Mouse (Mus musculus): ENCODE measurements at regions not wholly inside any gene's neighbourhood (a gene's known extent, or its start where the extent isn't known, plus 50 kb on each side); places are given as distances from the start of the nearest gene placed in this dataset.

- DNase-seq (ENCODE audit: low spot score), result no peak
Measured at GRCm38 (mm10) chr2:179238166-179238565, 204.1 kb upstream of the Cdh4 start.

DNA sequence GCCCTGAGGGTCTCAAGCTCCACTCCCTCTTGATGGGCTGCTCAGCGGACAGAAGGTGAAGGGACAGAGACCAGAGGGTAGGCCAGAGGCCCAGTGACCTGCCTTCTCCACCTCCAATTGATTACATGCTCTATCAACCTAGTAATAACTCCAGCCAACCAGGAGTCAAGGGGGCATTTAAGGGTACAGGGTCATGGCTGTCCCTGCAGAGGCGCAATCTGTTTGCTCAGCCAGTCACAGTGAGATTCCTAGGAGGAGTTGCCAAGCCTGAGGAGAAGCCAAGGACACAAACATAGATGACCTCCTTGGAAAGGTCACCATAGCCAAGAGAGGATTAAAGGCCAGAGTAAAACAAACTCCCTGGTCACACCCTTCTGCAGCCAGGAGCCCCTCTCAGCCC is 181.3 kb upstream of the Cdh4 start:
- no peak for DNase-seq (ENCODE audit: low spot score)

GRCm38 (mm10) chr2:179263888-179264287 is 178.3 kb upstream of the Cdh4 start:
- no peak for DNase-seq (ENCODE audit: low spot score)

DNA sequence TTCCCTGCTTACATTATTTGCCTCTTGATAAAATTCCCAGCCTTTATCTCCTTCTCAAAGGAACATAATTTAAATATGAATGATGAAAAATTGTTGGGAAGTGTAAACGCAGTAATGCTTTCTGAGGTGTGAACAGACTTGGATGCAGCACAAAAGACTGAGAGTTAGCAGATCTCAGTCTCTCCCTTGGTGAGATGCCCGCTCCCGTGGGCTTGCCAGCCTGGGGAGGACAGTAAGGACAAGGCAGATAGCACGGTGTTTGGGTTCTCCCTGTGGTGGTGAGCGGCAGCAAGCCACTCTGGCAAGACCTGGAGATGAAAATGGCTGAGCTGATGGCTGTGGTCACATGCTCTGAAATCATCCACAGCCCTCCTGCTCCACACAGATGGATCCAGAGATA is 176.8 kb upstream of the Cdh4 start:
- no peak for DNase-seq (ENCODE audit: low spot score)

DNA sequence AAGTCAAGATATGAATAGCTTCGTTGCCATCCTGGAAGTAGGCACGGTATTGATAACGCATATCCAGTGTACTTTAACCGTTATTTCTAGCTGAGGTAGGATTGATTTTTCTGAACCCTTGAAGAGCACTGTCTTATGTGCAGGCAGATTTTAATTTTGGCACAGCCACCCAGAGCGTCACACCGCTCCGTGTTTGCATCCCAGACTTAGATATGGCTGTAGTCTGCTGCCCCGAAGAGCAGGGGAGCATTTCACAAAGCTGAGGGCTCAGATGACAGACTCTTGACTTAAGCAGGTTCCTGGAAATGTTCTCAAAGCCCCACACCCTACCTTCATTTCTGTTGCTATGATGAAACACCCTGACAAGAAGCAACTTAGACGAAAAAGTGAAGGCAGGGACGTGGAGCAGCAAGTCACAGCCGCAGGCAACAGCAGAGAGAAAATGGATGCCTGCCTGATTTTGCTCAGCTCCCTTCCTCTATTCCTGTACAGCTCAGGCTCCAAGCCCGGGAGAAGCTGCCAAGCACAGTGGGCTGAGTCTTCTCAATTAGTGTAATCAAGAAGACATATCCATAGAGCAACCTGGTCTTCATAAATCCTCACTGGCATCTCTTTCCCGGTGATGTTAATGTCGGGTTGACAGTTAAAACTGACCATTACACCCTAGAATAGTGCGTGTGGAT is 164.9 kb upstream of the Cdh4 start:
- no peak for DNase-seq (ENCODE audit: low spot score)

GRCm38 (mm10) chr2:179277887-179278282 is 164.3 kb upstream of the Cdh4 start:
- no peak for DNase-seq (ENCODE audit: low spot score)

DNA sequence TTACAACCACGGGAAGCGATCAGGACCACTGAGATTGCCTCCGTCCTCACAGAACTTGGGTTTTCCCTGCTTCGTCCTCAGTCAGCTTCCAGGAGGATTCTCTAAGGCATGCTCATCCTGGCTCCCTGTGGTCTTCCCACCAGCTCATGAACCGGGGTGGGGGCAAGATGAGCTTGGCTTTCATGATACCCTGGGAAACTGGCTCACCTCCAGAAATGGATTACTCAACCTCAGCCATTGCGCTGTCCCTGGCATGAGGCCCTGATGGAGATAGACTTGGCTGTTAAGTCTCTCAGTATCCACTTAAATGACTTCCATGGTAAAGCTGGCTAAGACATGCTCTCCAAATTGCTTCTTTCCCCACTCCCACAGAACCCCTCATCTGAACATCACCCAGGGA is 160.0 kb upstream of the Cdh4 start:
- DNase-seq (ENCODE audit: low spot score), result no peak

GRCm38 (mm10) chr2:179290394-179290793 is 151.8 kb upstream of the Cdh4 start:
- DNase-seq (ENCODE audit: low spot score), result no peak

DNA sequence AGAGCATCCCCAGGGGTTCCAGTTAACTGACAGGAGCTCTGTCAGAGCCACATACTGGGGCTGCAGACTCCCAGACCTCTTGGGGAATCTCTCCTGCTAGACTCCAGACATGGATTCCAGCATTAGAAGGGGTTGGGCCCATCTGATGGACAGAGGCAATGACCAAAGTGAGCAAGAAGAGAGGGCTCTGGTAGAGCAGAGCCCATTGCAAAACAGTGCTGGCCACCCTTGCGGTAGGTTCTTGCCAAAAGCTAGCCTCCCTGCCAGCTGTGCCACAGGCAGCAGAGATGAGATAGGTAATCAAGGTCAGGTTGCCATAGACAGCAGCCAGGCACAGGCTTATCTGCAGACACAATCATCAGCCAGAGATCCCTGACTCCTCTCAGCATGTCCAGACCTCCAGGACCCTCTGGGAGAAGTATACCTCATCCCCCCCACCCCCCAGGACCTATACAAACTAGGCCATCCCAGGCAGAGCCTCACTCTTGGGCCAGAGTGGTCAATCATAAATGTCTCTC is 151.1 kb upstream of the Cdh4 start:
- DNase-seq (ENCODE audit: low spot score), result no peak

DNA sequence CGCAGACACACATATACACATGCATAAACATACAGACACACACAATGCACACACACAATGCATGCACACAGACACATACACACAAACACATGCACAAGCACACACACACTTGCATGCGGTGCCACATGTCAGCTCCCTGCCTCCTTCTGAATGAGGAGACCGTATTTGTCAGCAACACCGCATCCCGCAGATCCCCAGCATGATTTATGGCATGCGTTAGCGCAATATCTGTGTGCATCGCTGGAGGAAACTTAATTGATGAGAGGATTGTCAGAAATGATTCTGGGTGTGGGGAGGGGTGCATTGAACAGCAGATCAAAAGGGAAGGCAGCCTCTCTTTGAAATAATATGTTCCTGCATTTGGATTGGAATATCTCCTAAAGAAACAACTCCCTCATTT is 150.3 kb upstream of the Cdh4 start:
- DNase-seq (ENCODE audit: low spot score), result no peak

GRCm38 (mm10) chr2:179292566-179292965 is 149.7 kb upstream of the Cdh4 start:
- no peak for DNase-seq (ENCODE audit: low spot score)

GRCm38 (mm10) chr2:179293114-179293513 is 149.1 kb upstream of the Cdh4 start:
- DNase-seq (ENCODE audit: low spot score), result no peak

- DNase-seq (ENCODE audit: low spot score), result no peak
Measured at GRCm38 (mm10) chr2:179297057-179297456, 145.2 kb upstream of the Cdh4 start.

GRCm38 (mm10) chr2:179303765-179304164 is 138.5 kb upstream of the Cdh4 start:
- no peak for DNase-seq (ENCODE audit: low spot score)

DNA sequence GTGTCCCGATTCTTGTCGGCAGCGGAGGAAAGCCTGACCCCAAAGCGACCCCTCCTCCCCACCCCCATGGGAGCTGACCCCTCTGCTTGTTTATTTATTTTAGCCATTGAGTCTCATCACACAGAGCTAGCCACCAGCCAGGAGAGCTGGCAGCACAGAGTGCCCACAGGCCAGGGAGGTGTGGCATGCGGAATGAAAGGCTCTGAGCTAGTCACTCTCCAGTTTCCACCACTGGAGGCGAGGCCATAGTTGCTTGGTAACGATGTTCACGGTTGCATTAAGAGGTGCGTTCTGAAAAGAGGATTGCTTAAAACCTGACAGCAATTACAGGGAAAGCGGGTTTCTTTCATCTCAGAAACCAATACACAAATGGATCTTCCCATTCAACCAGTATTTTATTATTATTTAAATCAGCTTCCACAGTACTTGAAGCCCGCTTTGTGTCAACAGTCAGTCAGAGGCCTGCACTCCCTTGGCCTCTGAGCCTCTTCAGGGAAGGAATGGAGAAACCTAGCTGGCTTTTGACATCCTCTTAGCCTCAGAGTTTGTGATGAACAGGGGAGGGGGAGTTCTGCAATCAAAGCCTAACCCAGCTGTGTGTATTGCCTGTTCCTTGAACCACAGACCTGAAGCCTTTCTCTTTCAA is 134.8 kb upstream of the Cdh4 start:
- DNase-seq (ENCODE audit: low spot score), result no peak

DNA sequence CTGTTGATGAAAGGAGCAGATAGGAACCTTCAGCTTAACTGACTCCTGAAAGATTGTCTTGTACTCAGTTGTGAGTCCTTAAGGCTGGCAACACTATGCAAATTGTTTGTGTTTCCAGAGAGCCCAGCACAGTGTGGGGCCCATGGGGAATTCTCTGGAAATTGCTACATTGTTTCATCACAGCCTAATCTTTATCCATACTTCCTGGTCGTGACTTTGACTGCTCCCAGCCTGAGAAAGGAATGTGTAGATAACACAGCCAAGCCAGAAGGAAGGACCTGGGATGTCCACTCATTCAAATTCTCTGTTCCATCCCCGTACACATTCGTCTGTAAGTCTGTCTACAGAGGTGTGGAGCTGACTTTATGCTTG is 134.3 kb upstream of the Cdh4 start:
- DNase-seq (ENCODE audit: low spot score), result no peak

GRCm38 (mm10) chr2:179318046-179318445 is 124.2 kb upstream of the Cdh4 start:
- DNase-seq (ENCODE audit: low spot score), result no peak

DNA sequence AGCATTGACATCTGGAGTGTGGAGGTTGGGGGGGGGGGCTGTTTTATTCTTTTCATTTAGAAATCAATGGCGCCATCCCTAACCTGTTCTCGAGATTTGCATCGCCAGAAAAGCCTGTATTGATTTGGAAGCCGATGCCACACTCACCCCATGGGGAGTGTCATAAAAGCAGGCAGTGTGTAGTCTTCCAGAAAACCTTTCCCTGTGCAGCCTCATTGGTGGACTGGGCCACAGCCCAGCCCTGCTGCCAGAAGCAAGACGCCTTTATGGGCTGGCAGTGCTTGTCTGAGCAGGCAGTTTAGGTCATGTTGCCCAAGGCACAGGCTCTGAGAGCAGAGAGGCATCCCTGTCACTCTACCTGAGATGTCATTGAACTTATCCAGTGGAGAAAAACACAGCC is 117.0 kb upstream of the Cdh4 start:
- DNase-seq (ENCODE audit: low spot score), result no peak

DNA sequence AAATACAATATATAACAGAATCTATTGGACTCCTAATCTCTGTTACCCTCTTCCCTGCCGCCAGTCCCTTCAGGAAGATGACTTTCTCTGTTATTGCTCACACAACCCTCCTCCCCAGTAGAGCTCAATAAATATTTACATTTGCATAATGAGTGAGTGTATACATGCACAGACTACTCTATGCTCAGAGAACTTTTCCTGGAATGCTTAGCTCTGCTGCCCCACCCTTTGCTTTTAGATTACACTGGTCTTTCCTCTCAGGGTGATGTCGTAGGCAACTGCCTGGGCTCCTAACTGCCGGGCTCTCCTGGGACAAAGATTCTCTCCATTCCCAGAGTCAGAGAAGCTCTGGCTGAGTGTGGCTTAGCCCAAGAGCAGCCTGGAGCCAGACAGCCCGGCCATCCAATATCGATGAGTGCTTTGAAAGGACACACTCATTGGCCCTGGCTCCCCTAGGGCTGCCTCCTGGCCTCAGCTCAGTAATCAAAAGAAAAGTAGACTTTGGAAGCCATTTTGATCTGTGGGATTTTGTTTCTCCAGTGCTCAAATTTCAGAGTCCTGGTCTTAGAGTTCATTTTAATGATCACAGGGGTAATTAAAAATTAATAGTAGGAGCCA is 109.2 kb upstream of the Cdh4 start:
- no peak for DNase-seq (ENCODE audit: low spot score)

DNA sequence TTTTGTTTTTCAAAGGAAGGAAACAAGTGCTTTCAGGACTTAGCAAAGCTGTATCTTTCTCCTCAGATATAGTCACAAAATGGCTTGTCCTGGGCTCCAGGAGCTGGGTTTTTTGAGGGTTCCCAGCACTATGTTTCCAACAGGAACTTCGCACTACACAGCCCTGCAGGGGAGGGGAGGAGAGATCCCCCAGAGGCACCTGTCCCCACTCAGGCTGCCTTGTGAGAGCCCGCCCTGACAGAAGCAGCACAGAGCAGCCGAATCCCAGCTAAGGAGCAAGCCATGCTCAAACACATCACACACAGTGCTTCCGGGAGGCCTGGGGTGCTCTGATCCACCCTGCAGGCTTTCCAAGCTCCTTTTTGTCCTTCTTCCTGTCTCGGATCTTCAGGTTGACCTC is 108.6 kb upstream of the Cdh4 start:
- no peak for DNase-seq (ENCODE audit: low spot score)

GRCm38 (mm10) chr2:179336235-179336634 is 106.0 kb upstream of the Cdh4 start:
- DNase-seq (ENCODE audit: low spot score), result no peak

DNA sequence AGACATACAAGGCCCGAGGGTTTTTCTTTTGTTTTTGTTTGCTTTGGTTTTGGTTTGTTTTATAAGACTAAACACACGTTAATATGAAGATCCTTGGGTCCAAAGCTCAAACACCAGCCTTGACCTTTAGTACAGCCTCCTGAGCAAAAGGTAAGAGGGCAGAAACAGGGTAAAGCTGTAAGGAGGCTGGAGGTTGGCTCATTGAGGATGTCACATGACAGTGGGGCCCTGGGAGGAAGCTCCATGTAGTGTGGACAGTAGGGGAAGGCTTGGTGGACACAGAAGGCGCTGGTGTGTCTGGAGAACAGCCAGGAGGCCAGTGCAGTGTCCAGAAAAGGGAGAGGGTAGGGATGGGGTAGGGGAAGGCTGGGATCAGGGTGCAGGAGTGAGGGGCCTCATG is 89.6 kb upstream of the Cdh4 start:
- DNase-seq (ENCODE audit: low spot score), result no peak

- DNase-seq (ENCODE audit: low spot score), result no peak
Measured at GRCm38 (mm10) chr2:179354866-179355265, 87.4 kb upstream of the Cdh4 start.
